Mouse (Mus musculus): ENCODE data around the gene Gkn2. TPM values are rescaled to one million over a fixed set of nuclear protein-coding genes. Genes with fewer than 3 reads are reported as not detected.

Gene Gkn2
- total RNA-seq (2021) = not detected in 2 replicates
- long read RNA-seq, experiment 1 = 0 reads
- long read RNA-seq, experiment 2 = 0 reads

- no peak for DNase-seq
Observed at GRCm38 (mm10) chr6:87373057-87373456, at the start of gene Gkn2. Gene Gkn2, plus strand, starts transcription at chr6:87373357.

GRCm38 (mm10) chr6:87323381-87323780, 49.8 kb upstream of the Gkn2 start:
- DNase-seq = peak; percentile 69

- no peak for DNase-seq
Observed at GRCm38 (mm10) chr6:87326932-87327331, 46.2 kb upstream of the Gkn2 start.

- no peak for DNase-seq
Observed at GRCm38 (mm10) chr6:87328265-87329173, 44.6 kb upstream of the Gkn2 start.

- DNase-seq = peak; percentile 27
Observed at GRCm38 (mm10) chr6:87332380-87332779, 40.8 kb upstream of the Gkn2 start.

- peak; percentile 48 for DNase-seq
Observed at GRCm38 (mm10) chr6:87334361-87335090, 38.6 kb upstream of the Gkn2 start.

- DNase-seq = peak; percentile 77
Observed at GRCm38 (mm10) chr6:87335091-87335934, 37.8 kb upstream of the Gkn2 start, which contains the start of gene Antxr1. Gene Antxr1, minus strand, starts transcription at chr6:87335821.

GRCm38 (mm10) chr6:87335935-87336295, 37.2 kb upstream of the Gkn2 start:
- no peak for DNase-seq

GRCm38 (mm10) chr6:87350829-87351228, 22.3 kb upstream of the Gkn2 start, which contains the start of gene Gkn1:
Gene Gkn1, minus strand, starts transcription at chr6:87350942.
- no peak for DNase-seq

- no peak for DNase-seq
Observed at GRCm38 (mm10) chr6:87354441-87354840, 18.7 kb upstream of the Gkn2 start.

GRCm38 (mm10) chr6:87369223-87369622, 3.9 kb upstream of the Gkn2 start:
- no peak for DNase-seq

- peak; percentile 32 for DNase-seq
Observed at GRCm38 (mm10) chr6:87383926-87384691, 11.0 kb downstream of the Gkn2 start.

GRCm38 (mm10) chr6:87384761-87385160, 11.6 kb downstream of the Gkn2 start:
- peak; percentile 27 for DNase-seq

GRCm38 (mm10) chr6:87386203-87386602, 13.0 kb downstream of the Gkn2 start:
- peak; percentile 76 for DNase-seq

- no peak for DNase-seq
Observed at GRCm38 (mm10) chr6:87386681-87387080, 13.5 kb downstream of the Gkn2 start.

- DNase-seq = no peak
Observed at GRCm38 (mm10) chr6:87388877-87389276, 15.7 kb downstream of the Gkn2 start, which contains the start of gene Gkn3. Gene Gkn3, minus strand, starts transcription at chr6:87388935.

GRCm38 (mm10) chr6:87389455-87389989, 16.4 kb downstream of the Gkn2 start:
- no peak for DNase-seq

- no peak for DNase-seq
Observed at GRCm38 (mm10) chr6:87393466-87394205, 20.5 kb downstream of the Gkn2 start.

- no peak for DNase-seq
Observed at GRCm38 (mm10) chr6:87394783-87395182, 21.6 kb downstream of the Gkn2 start.

GRCm38 (mm10) chr6:87399137-87399536, 26.0 kb downstream of the Gkn2 start:
- DNase-seq = peak; percentile 85
